Mouse (Mus musculus): ENCODE measurements at regions not wholly inside any gene's neighbourhood (a gene's known extent, or its start where the extent isn't known, plus 50 kb on each side); places are given as distances from the start of the nearest gene placed in this dataset.

- TF ChIP-seq CTCF (IDR thresholded peaks at IDR 0.05; ENCODE audit: low read depth) (no peak), EP300 (optimal IDR thresholded peaks at IDR 0.05) (no peak)
Observed at GRCm38 (mm10) chr15:6960753-6961746, 86.3 kb upstream of the Osmr start.
